Mouse (Mus musculus) olfactory bulb, adult 2 months (tissue): ENCODE data around the gene Cyp46a1.

ENCODE experiments used
- CTCF ChIP-seq: fragments of 200-500 bp; IDR thresholded peaks from 2 replicates; pipeline ENCODE4 v1.5.1; 2012; ENCODE audit warnings: low read depth, mild to moderate bottlenecking, low read length, moderate library complexity; ENCODE audit not compliant: insufficient read depth
- POLR2A ChIP-seq: fragments of 200-500 bp; IDR thresholded peaks from 2 replicates; pipeline ENCODE4 v1.6.1; 2012; ENCODE audit warnings: mild to moderate bottlenecking, low read depth, low read length, moderate library complexity; ENCODE audit not compliant: insufficient read depth

- no peak for TF ChIP-seq CTCF
- no peak for TF ChIP-seq POLR2A
Observed at GRCm38 (mm10) chr12:108410416-108411208, 76.4 kb downstream of the Cyp46a1 start.
